Mouse (Mus musculus) heart, adult 11 months (tissue): ENCODE measurements around the gene Gucd1.
"Not testable (repeated sequence)": the region's sequence is repeated elsewhere in the genome, so short reads cannot be mapped to it uniquely, and the experiment has no call there.

Experiments used
- DNase-seq: peaks from one replicate; pipeline ENCODE4 v3.0.0; 2022

Gucd1 gene

GRCm38 (mm10) chr10:75500345-75500744 lies 17.4 kb downstream of the Gucd1 start:
- peak; percentile 86 for DNase-seq

GRCm38 (mm10) chr10:75499791-75500190 lies 18.0 kb downstream of the Gucd1 start:
- no peak for DNase-seq

GRCm38 (mm10) chr10:75499214-75499613 lies 18.6 kb downstream of the Gucd1 start:
- not testable (repeated sequence) for DNase-seq

- DNase-seq: no peak
Observed at GRCm38 (mm10) chr10:75495921-75496320, 21.9 kb downstream of the Gucd1 start.

GRCm38 (mm10) chr10:75495304-75495703 lies 22.5 kb downstream of the Gucd1 start:
- peak; percentile 94 for DNase-seq

GRCm38 (mm10) chr10:75491936-75492262 lies 25.9 kb downstream of the Gucd1 start:
- DNase-seq: no peak

- no peak for DNase-seq
Observed at GRCm38 (mm10) chr10:75491234-75491935, 26.4 kb downstream of the Gucd1 start.

GRCm38 (mm10) chr10:75490731-75491130 lies 27.0 kb downstream of the Gucd1 start:
- no peak for DNase-seq

GRCm38 (mm10) chr10:75489522-75489921 lies 28.2 kb downstream of the Gucd1 start:
- DNase-seq: peak; percentile 60

- DNase-seq: peak; percentile 84
Observed at GRCm38 (mm10) chr10:75487131-75487530, 30.6 kb downstream of the Gucd1 start.

GRCm38 (mm10) chr10:75486086-75486979 lies 31.4 kb downstream of the Gucd1 start:
- DNase-seq: peak; percentile 92

GRCm38 (mm10) chr10:75484767-75485166 lies 33.0 kb downstream of the Gucd1 start:
- DNase-seq: peak; percentile 88

- peak; percentile 76 for DNase-seq
Observed at GRCm38 (mm10) chr10:75484066-75484465, 33.7 kb downstream of the Gucd1 start.

GRCm38 (mm10) chr10:75482919-75483483 lies 34.8 kb downstream of the Gucd1 start:
- peak; percentile 81 for DNase-seq

- DNase-seq: peak; percentile 73
Observed at GRCm38 (mm10) chr10:75482271-75482670, 35.5 kb downstream of the Gucd1 start.

GRCm38 (mm10) chr10:75481703-75482102 lies 36.1 kb downstream of the Gucd1 start:
- peak; percentile 85 for DNase-seq

- peak; percentile 65 for DNase-seq
Observed at GRCm38 (mm10) chr10:75479955-75480354, 37.8 kb downstream of the Gucd1 start.

- peak; percentile 94 for DNase-seq
Observed at GRCm38 (mm10) chr10:75477034-75477433, 40.7 kb downstream of the Gucd1 start.

- peak; percentile 88 for DNase-seq
Observed at GRCm38 (mm10) chr10:75475139-75475850, 42.5 kb downstream of the Gucd1 start.

- DNase-seq: peak; percentile 78
Observed at GRCm38 (mm10) chr10:75474571-75474970, 43.2 kb downstream of the Gucd1 start.

GRCm38 (mm10) chr10:75473411-75473810 lies 44.4 kb downstream of the Gucd1 start:
- peak; percentile 88 for DNase-seq

GRCm38 (mm10) chr10:75465781-75466550 lies 51.8 kb downstream of the Gucd1 start:
- peak; percentile 95 for DNase-seq
